Mouse (Mus musculus): ENCODE measurements around the gene Pigp.
"Not testable (repeated sequence)": the region's sequence is repeated elsewhere in the genome, so short reads cannot be mapped to it uniquely, and the experiment has no call there.

Gene Pigp

GRCm38 (mm10) chr16:94358091-94358490, 13.6 kb downstream of the Pigp start:
- no peak for DNase-seq (ENCODE audit: low read depth, low spot score)

- DNase-seq (ENCODE audit: low read depth, low spot score): no peak
These were observed 14.7 kb downstream of the Pigp start for GRCm38 (mm10) chr16:94356776-94357494.

GRCm38 (mm10) chr16:94356046-94356445, 15.6 kb downstream of the Pigp start:
- no peak for DNase-seq (ENCODE audit: low read depth, low spot score)

- DNase-seq (ENCODE audit: low read depth, low spot score): peak; percentile 56
These were observed 17.2 kb downstream of the Pigp start for GRCm38 (mm10) chr16:94354450-94354849.

GRCm38 (mm10) chr16:94350287-94350677, 21.4 kb downstream of the Pigp start:
- no peak for DNase-seq (ENCODE audit: low read depth, low spot score)

- no peak for DNase-seq (ENCODE audit: low read depth, low spot score)
These were observed 21.9 kb downstream of the Pigp start for GRCm38 (mm10) chr16:94349588-94350286.

- no peak for DNase-seq (ENCODE audit: low read depth, low spot score)
These were observed 22.9 kb downstream of the Pigp start for GRCm38 (mm10) chr16:94348779-94349178.

GRCm38 (mm10) chr16:94347080-94347731, 24.4 kb downstream of the Pigp start:
- DNase-seq (ENCODE audit: low read depth, low spot score): no peak

GRCm38 (mm10) chr16:94345733-94346132, 25.9 kb downstream of the Pigp start:
- DNase-seq (ENCODE audit: low read depth, low spot score): no peak

- DNase-seq (ENCODE audit: low read depth, low spot score): not testable (repeated sequence)
These were observed 32.2 kb downstream of the Pigp start for GRCm38 (mm10) chr16:94339164-94340160.

GRCm38 (mm10) chr16:94335656-94336055, 36.0 kb downstream of the Pigp start:
- DNase-seq (ENCODE audit: low read depth, low spot score): no peak

- no peak for DNase-seq (ENCODE audit: low read depth, low spot score)
These were observed 39.8 kb downstream of the Pigp start for GRCm38 (mm10) chr16:94331886-94332252.

- DNase-seq (ENCODE audit: low read depth, low spot score): no peak
These were observed 40.3 kb downstream of the Pigp start for GRCm38 (mm10) chr16:94331233-94331885.

- no peak for DNase-seq (ENCODE audit: low read depth, low spot score)
These were observed 41.2 kb downstream of the Pigp start for GRCm38 (mm10) chr16:94330429-94330828.

GRCm38 (mm10) chr16:94328881-94329867, 42.5 kb downstream of the Pigp start:
- DNase-seq (ENCODE audit: low read depth, low spot score): no peak

GRCm38 (mm10) chr16:94327781-94328711, 43.6 kb downstream of the Pigp start, which contains the start of gene Ripply3:
TSS of gene Ripply3 (plus strand) at chr16:94328420.
- no peak for DNase-seq (ENCODE audit: low read depth, low spot score)

GRCm38 (mm10) chr16:94326008-94326407, 45.6 kb downstream of the Pigp start:
- no peak for DNase-seq (ENCODE audit: low read depth, low spot score)

- DNase-seq (ENCODE audit: low read depth, low spot score): no peak
These were observed 48.0 kb downstream of the Pigp start for GRCm38 (mm10) chr16:94323681-94324080.

GRCm38 (mm10) chr16:94320223-94320622, 51.4 kb downstream of the Pigp start:
- no peak for DNase-seq (ENCODE audit: low read depth, low spot score)
